Mouse (Mus musculus): Measurements from ENCODE around the gene 1700013H16Rik. TPM values are rescaled to one million over a fixed set of nuclear protein-coding genes. Genes with fewer than 3 reads are reported as not detected.
A peak's percentile ranks its signal among the peaks of the same experiment; 100 is the strongest.
"Not testable (repeated sequence)": the region's sequence is repeated elsewhere in the genome, so short reads cannot be mapped to it uniquely, and the experiment has no call there.

The 1700013H16Rik gene
- not detected in 2 replicates for polyA plus RNA-seq (2014; fragmentation: Nextera tagmentation; extraction: Ambion mirVana)

DNA sequence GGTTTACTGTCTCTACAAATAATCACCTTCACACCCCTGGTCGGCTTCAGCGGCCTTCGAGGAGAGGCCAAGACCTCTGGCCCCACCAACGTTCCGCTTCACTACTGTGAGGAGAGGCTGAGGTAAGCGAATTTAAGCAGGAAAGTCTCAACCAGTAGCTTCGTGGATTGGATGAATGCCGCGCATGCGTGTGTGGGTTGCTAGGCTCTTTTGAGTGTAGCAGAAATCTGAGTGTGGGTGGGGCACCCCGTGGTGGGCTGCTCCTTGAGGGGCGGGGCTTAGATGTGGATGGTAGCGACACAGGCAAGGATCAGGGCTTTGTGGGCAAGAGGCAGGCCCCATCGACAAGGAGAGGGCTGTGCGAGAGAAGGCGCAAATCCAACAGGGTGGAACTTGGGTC, at the start of gene 1700013H16Rik:
1700013H16Rik (minus strand) TSS at position 96 of the 400 bp plus-strand sequence.
- Histone ChIP-seq H3K4me1 (ENCODE audit: control insufficient read depth, insufficient read depth, low read length) (no peaks in the 10 kb centered on the region), H3K27ac (ENCODE audit: low read depth, low read length) (no peak within 1 kb of the TSS), H3K27me3 (replicated peaks; ENCODE audit: control insufficient read depth, insufficient read depth, low read length) (no peaks in the 10 kb centered on the region), H3K36me3 (ENCODE audit: control insufficient read depth, insufficient read depth, low read length) (no peaks in the 10 kb centered on the region), H3K9me3 (replicated peaks; ENCODE audit: control insufficient read depth, low read length) (no peaks in the 10 kb centered on the region; the same call in 1 of the 2 replicates), H3K9ac (ENCODE audit: low read length) (no peak within 1 kb of the TSS), H3K4me2 (ENCODE audit: low read length) (no peak within 1 kb of the TSS), H3K4me3 (ENCODE audit: low read depth, low read length) (no peak within 1 kb of the TSS)
- WGBS, result 92% methylated on average over 16 of the region's 16 CpGs
- DNase-seq (ENCODE audit: low spot score) (no peak), ATAC-seq (no peak)

GRCm38 (mm10) chrX:53799074-53799473, 41.4 kb upstream of the 1700013H16Rik start:
- Histone ChIP-seq H3K4me3 (ENCODE audit: low read depth, low read length) (no peak overlapping the region), H3K27me3 (replicated peaks; ENCODE audit: control insufficient read depth, insufficient read depth, low read length) (no peaks in the 10 kb centered on the region), H3K36me3 (ENCODE audit: control insufficient read depth, insufficient read depth, low read length) (no peaks in the 10 kb centered on the region), H3K9me3 (replicated peaks; ENCODE audit: control insufficient read depth, low read length) (no peaks in the 10 kb centered on the region), H3K27ac (ENCODE audit: low read depth, low read length) (no peak overlapping the region), H3K4me1 (ENCODE audit: control insufficient read depth, insufficient read depth, low read length) (no peaks in the 10 kb centered on the region), H3K4me2 (ENCODE audit: low read length) (no peak overlapping the region), H3K9ac (ENCODE audit: low read length) (no peak overlapping the region)
- 44% methylated on average over 3 of the region's 3 CpGs for WGBS
- peak; percentile 15 for DNase-seq (ENCODE audit: low spot score)
- no peak for ATAC-seq

- not testable (repeated sequence) for ATAC-seq; H3K27ac ChIP-seq (ENCODE audit: low read depth, low read length)
- 82% methylated on average over 11 of the region's 11 CpGs for WGBS
Observed at GRCm38 (mm10) chrX:53797519-53797918, 39.9 kb upstream of the 1700013H16Rik start, which contains the start of gene Xlr. Gene Xlr (minus strand): TSS chrX:53797706.

GRCm38 (mm10) chrX:53776276-53776675, 18.6 kb upstream of the 1700013H16Rik start, which contains the start of gene Zfp36l3:
Gene Zfp36l3 (minus strand): TSS chrX:53776394.
- Histone ChIP-seq H3K9ac (ENCODE audit: low read length) (no peak within 1 kb of the TSS), H3K4me2 (ENCODE audit: low read length) (no peak within 1 kb of the TSS), H3K36me3 (ENCODE audit: control insufficient read depth, insufficient read depth, low read length) (no peaks in the 10 kb centered on the region), H3K4me1 (ENCODE audit: control insufficient read depth, insufficient read depth, low read length) (no peaks in the 10 kb centered on the region), H3K27me3 (replicated peaks; ENCODE audit: control insufficient read depth, insufficient read depth, low read length) (no peaks in the 10 kb centered on the region), H3K4me3 (ENCODE audit: low read depth, low read length) (no peak within 1 kb of the TSS), H3K9me3 (replicated peaks; ENCODE audit: control insufficient read depth, low read length) (no peaks in the 10 kb centered on the region), H3K27ac (ENCODE audit: low read depth, low read length) (no peak within 1 kb of the TSS)
- no peak for ATAC-seq
- WGBS, result 87% methylated on average over 12 of the region's 12 CpGs
- DNase-seq (ENCODE audit: low spot score), result no peak

More at GRCm38 (mm10) chrX:53797519-53797918, 39.9 kb upstream of the 1700013H16Rik start, which contains the start of gene Xlr:
- H3K27me3 ChIP-seq (replicated peaks; ENCODE audit: control insufficient read depth, insufficient read depth, low read length); H3K36me3 ChIP-seq (ENCODE audit: control insufficient read depth, insufficient read depth, low read length); H3K4me3 ChIP-seq (ENCODE audit: low read depth, low read length); H3K4me1 ChIP-seq (ENCODE audit: control insufficient read depth, insufficient read depth, low read length); DNase-seq (ENCODE audit: low spot score); H3K9ac ChIP-seq (ENCODE audit: low read length); H3K9me3 ChIP-seq (replicated peaks; ENCODE audit: control insufficient read depth, low read length); H3K4me2 ChIP-seq (ENCODE audit: low read length): not testable (repeated sequence)

- no peaks in the 10 kb centered on the region; the same call in 1 of the 2 replicates for H3K9me3 ChIP-seq (replicated peaks; ENCODE audit: control insufficient read depth, low read length)
- WGBS, result 81% methylated on average over 1 of the region's 1 CpGs
- no peak overlapping the region for H3K4me3 ChIP-seq (ENCODE audit: low read depth, low read length)
- DNase-seq (ENCODE audit: low spot score) (no peak), ATAC-seq (no peak)
- no peaks in the 10 kb centered on the region for H3K27me3 ChIP-seq (replicated peaks; ENCODE audit: control insufficient read depth, insufficient read depth, low read length)
- H3K36me3 ChIP-seq (ENCODE audit: control insufficient read depth, insufficient read depth, low read length), result no peaks in the 10 kb centered on the region
- no peak overlapping the region for H3K9ac ChIP-seq (ENCODE audit: low read length)
- no peak overlapping the region for H3K4me2 ChIP-seq (ENCODE audit: low read length)
- no peak overlapping the region for H3K27ac ChIP-seq (ENCODE audit: low read depth, low read length)
- H3K4me1 ChIP-seq (ENCODE audit: control insufficient read depth, insufficient read depth, low read length), result no peaks in the 10 kb centered on the region
Observed at GRCm38 (mm10) chrX:53752851-53753250, 4.8 kb downstream of the 1700013H16Rik start.

DNA sequence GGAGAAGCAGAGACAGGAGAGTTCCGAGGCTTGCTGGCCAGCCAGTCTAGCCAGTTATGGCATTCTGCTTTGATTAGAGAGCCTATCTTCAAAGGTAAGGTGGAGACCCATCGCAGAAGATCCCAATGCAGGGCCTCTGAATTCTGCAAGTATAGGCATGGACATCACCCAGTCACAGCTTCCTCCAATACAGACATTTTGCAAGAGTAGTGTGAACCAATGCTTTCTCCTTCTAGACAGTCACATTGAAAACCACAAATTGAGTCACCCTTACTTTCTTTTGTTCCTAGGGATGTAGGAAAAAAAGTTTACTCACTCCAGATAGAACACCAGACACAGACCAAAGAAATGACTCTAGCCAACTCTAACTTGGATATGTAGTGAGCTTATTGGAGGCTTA, 28.7 kb downstream of the 1700013H16Rik start:
- Histone ChIP-seq H3K4me1 (ENCODE audit: control insufficient read depth, insufficient read depth, low read length) (no peaks in the 10 kb centered on the region), H3K4me2 (ENCODE audit: low read length) (no peak overlapping the region), H3K9me3 (replicated peaks; ENCODE audit: control insufficient read depth, low read length) (no peaks in the 10 kb centered on the region), H3K4me3 (ENCODE audit: low read depth, low read length) (no peak overlapping the region), H3K9ac (ENCODE audit: low read length) (no peak overlapping the region), H3K36me3 (ENCODE audit: control insufficient read depth, insufficient read depth, low read length) (no peaks in the 10 kb centered on the region), H3K27ac (ENCODE audit: low read depth, low read length) (no peak overlapping the region), H3K27me3 (replicated peaks; ENCODE audit: control insufficient read depth, insufficient read depth, low read length) (no peaks in the 10 kb centered on the region)
- DNase-seq (ENCODE audit: low spot score) (no peak), ATAC-seq (no peak)
- 88% methylated on average over 2 of the region's 2 CpGs for WGBS

- H3K4me2 ChIP-seq (ENCODE audit: low read length), result no peak within 1 kb of the TSS
- WGBS, result 83% methylated on average over 11 of the region's 11 CpGs
Observed at GRCm38 (mm10) chrX:53724596-53724995, 33.0 kb downstream of the 1700013H16Rik start, which contains the start of gene 4930502E18Rik. Gene 4930502E18Rik (plus strand): TSS chrX:53724826.

DNA sequence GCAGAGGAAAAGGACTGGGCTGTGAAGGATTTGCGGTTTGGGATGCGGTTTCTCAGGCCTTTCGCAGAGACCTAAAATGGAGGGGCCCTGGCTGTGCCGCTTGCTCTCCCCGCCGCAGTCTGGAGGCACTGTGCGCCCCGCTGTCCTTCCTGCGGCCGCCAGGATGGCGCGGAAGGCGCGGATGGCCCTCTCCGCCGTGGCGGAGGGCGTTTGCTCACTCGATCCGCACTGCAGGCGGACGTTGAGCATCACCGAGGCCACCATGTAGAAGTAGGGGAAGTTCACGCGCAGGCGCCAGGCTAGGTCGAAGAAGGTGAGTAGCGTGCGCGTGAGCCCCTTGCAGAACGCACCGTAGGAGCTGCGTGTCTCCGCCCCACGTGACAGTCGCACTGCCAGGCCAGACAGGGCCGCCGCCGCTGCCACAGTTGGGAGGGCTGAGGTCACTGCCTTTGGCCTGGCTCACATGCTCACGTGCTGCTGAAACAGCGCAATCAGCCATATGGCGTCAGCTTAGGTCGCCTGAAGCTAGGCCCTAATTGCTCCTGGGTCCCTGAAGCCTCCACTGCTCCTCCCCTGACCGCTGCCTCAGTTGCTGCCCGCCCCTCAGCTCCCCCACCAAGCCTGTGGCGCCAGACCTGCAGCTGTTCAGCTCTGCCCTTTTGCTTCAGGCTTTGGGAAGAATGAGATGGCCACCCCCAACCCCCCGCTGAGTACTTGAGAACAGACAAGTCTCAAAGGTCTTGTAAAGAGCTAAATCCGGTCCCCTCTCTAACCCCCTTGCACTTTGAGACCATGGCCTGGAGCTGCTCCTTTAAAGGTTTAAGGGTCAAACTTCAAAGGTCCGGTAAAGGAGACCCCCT, 41.1 kb downstream of the 1700013H16Rik start:
- Histone ChIP-seq H3K36me3 (ENCODE audit: control insufficient read depth, insufficient read depth, low read length) (no peaks in the 10 kb centered on the region), H3K9ac (ENCODE audit: low read length) (peak overlapping the region; percentile 47)

More at GRCm38 (mm10) chrX:53724596-53724995, 33.0 kb downstream of the 1700013H16Rik start, which contains the start of gene 4930502E18Rik:
- H3K4me3 ChIP-seq (ENCODE audit: low read depth, low read length), result no peak within 1 kb of the TSS
- DNase-seq (ENCODE audit: low spot score) (no peak), ATAC-seq (no peak)
- H3K9me3 ChIP-seq (replicated peaks; ENCODE audit: control insufficient read depth, low read length), result no peaks in the 10 kb centered on the region
- no peak within 1 kb of the TSS for H3K9ac ChIP-seq (ENCODE audit: low read length)
- no peak within 1 kb of the TSS for H3K27ac ChIP-seq (ENCODE audit: low read depth, low read length)
- no peaks in the 10 kb centered on the region for H3K36me3 ChIP-seq (ENCODE audit: control insufficient read depth, insufficient read depth, low read length)
- no peaks in the 10 kb centered on the region for H3K27me3 ChIP-seq (replicated peaks; ENCODE audit: control insufficient read depth, insufficient read depth, low read length)
- no peaks in the 10 kb centered on the region for H3K4me1 ChIP-seq (ENCODE audit: control insufficient read depth, insufficient read depth, low read length)

DNA sequence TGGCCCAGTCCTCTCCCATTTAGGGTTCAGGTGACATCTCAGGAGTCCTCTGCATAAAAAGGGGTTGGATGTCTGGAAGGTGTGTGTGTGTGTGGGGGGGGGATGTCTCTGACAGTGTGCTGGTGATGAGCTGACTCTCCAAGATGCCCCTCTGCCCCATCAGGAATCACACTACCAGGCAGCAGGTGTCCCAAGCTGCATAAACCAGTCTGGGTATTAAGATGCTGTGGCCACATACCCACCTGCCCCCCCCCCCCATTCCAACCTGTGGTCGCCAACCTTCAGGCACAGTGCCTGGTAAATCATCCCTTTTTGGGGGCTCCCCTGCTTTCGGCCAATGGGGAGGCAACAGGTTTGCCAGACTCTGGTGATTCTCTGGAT, 41.7 kb downstream of the 1700013H16Rik start:
- no peak for DNase-seq (ENCODE audit: low spot score)
- WGBS, result 42% methylated on average over 2 of the region's 2 CpGs

More for the DNA sequence above, 41.1 kb downstream of the 1700013H16Rik start:
- DNase-seq (ENCODE audit: low spot score) (peak; percentile 40), ATAC-seq (peak; percentile 91)
- Histone ChIP-seq H3K27ac (ENCODE audit: low read depth, low read length) (no peak overlapping the region), H3K9me3 (replicated peaks; ENCODE audit: control insufficient read depth, low read length) (no peaks in the 10 kb centered on the region), H3K27me3 (replicated peaks; ENCODE audit: control insufficient read depth, insufficient read depth, low read length) (no peaks in the 10 kb centered on the region), H3K4me1 (ENCODE audit: control insufficient read depth, insufficient read depth, low read length) (no peaks in the 10 kb centered on the region), H3K4me2 (ENCODE audit: low read length) (peak overlapping the region; percentile 55), H3K4me3 (ENCODE audit: low read depth, low read length) (peak overlapping the region; percentile 26)
- WGBS, result 32% methylated on average over 44 of the region's 49 CpGs

More for the DNA sequence above, 41.7 kb downstream of the 1700013H16Rik start:
- Histone ChIP-seq H3K4me3 (ENCODE audit: low read depth, low read length) (peak overlapping the region; percentile 26; the same call in 1 of the 2 replicates), H3K4me2 (ENCODE audit: low read length) (peak overlapping the region; percentile 55), H3K27ac (ENCODE audit: low read depth, low read length) (no peak overlapping the region), H3K27me3 (replicated peaks; ENCODE audit: control insufficient read depth, insufficient read depth, low read length) (no peaks in the 10 kb centered on the region), H3K9ac (ENCODE audit: low read length) (peak overlapping the region; percentile 47; the same call in 1 of the 2 replicates), H3K36me3 (ENCODE audit: control insufficient read depth, insufficient read depth, low read length) (no peaks in the 10 kb centered on the region), H3K4me1 (ENCODE audit: control insufficient read depth, insufficient read depth, low read length) (no peaks in the 10 kb centered on the region), H3K9me3 (replicated peaks; ENCODE audit: control insufficient read depth, low read length) (no peaks in the 10 kb centered on the region)
- peak; percentile 30; the same call in 1 of the 2 replicates for ATAC-seq
